Mouse (Mus musculus): ENCODE measurements at regions not wholly inside any gene's neighbourhood (a gene's known extent, or its start where the extent isn't known, plus 50 kb on each side); places are given as distances from the start of the nearest gene placed in this dataset.

DNA sequence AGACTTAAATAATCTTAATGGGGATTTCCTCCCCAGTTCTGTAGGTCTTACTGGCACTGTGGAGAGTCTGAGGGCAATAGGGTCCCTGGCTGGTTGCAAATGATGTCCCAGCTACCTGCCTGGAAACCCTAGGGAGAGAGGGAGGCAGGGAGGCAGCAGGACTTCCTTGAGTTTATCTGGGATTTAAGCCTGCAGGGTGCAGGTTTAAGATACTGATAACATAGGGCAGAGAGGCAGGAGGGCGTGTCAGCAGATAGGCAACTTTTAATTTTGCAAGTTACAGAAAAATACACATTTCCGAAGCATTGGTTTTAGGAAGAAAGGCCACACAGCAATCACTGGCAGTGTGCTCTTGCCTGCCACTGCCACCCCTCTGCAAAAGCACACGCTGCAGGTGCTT lies 136.9 kb upstream of the Camk1g start:
- no peak overlapping the region for H3K4me3 ChIP-seq
- H3K27me3 ChIP-seq (ENCODE audit: control insufficient read depth, insufficient read depth, insufficient read length), result no peaks in the 10 kb centered on the region
- TF ChIP-seq MYOG (IDR thresholded peaks at IDR 0.05; ENCODE audit: control insufficient read depth in 1 of 3, insufficient read depth in 1 of 3, insufficient read length in 2 of 3, low read depth in 2 of 3) (no peak), TCF3 (IDR thresholded peaks at IDR 0.05; ENCODE audit: insufficient read length, low read depth) (no peak), POLR2AphosphoS2 (IDR thresholded peaks at IDR 0.05; ENCODE audit: insufficient read length, low read depth) (no peak), USF1 (IDR thresholded peaks at IDR 0.05; ENCODE audit: low read depth) (no peak), MYOD1 (IDR thresholded peaks at IDR 0.05; ENCODE audit: control insufficient read depth in 1 of 3, insufficient read length in 2 of 3, low read depth in 2 of 3) (no peak), TCF12 (IDR thresholded peaks at IDR 0.05; ENCODE audit: insufficient read depth, poor library complexity, severe bottlenecking) (no peak), CEBPB (IDR thresholded peaks at IDR 0.05; ENCODE audit: insufficient read depth, poor library complexity, severe bottlenecking) (no peak), E2F4 (IDR thresholded peaks at IDR 0.05; ENCODE audit: insufficient read depth) (no peak), MAX (IDR thresholded peaks at IDR 0.05; ENCODE audit: low read depth) (no peak), SRF (IDR thresholded peaks at IDR 0.05; ENCODE audit: control insufficient read depth, insufficient read length, low read depth) (no peak), POLR2A (IDR thresholded peaks at IDR 0.05; ENCODE audit: insufficient read length, low read depth) (no peak), REST (IDR thresholded peaks at IDR 0.05; ENCODE audit: insufficient read depth, insufficient read length) (no peak)
- no peaks in the 10 kb centered on the region for H3K36me3 ChIP-seq (ENCODE audit: control insufficient read depth, insufficient read depth)
- H3K79me2 ChIP-seq (ENCODE audit: control insufficient read depth, insufficient read depth), result no peaks in the 10 kb centered on the region
- no peak overlapping the region for H3ac ChIP-seq (ENCODE audit: control insufficient read depth, insufficient read length)
- H3K4me2 ChIP-seq (ENCODE audit: low read depth), result no peak overlapping the region

DNA sequence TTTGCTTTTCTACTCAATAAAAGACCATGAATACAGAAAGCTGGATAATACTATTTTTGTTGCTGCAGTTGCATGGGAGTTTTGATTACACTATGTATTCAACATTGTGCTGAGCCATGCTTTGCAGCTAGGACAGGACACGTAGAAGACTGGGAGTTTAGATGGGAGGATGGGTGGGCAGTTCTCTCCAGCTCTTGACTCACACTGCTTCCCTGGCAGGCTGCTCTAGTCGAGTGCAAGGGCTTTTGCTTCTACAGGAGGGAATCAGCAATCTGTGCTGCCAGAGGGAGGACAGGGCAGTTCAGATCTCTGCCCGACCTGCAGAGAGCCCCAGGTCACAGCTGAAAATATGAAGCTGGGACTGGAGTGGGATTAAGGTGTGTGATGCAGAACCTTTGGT lies 135.3 kb upstream of the Camk1g start:
- Histone ChIP-seq H3ac (ENCODE audit: control insufficient read depth, insufficient read length) (no peak overlapping the region), H3K79me2 (ENCODE audit: control insufficient read depth, insufficient read depth) (no peaks in the 10 kb centered on the region), H3K27me3 (ENCODE audit: control insufficient read depth, insufficient read depth, insufficient read length) (no peaks in the 10 kb centered on the region), H3K4me3 (no peak overlapping the region), H3K36me3 (ENCODE audit: control insufficient read depth, insufficient read depth) (no peaks in the 10 kb centered on the region), H3K4me2 (ENCODE audit: low read depth) (no peak overlapping the region)
- TF ChIP-seq TCF3 (IDR thresholded peaks at IDR 0.05; ENCODE audit: insufficient read length, low read depth) (no peak), REST (IDR thresholded peaks at IDR 0.05; ENCODE audit: insufficient read depth, insufficient read length) (no peak), MYOD1 (IDR thresholded peaks at IDR 0.05; ENCODE audit: control insufficient read depth in 1 of 3, insufficient read length in 2 of 3, low read depth in 2 of 3) (no peak), MYOG (IDR thresholded peaks at IDR 0.05; ENCODE audit: control insufficient read depth in 1 of 3, insufficient read depth in 1 of 3, insufficient read length in 2 of 3, low read depth in 2 of 3) (no peak), MAX (IDR thresholded peaks at IDR 0.05; ENCODE audit: low read depth) (no peak), POLR2A (IDR thresholded peaks at IDR 0.05; ENCODE audit: insufficient read length, low read depth) (no peak), POLR2AphosphoS2 (IDR thresholded peaks at IDR 0.05; ENCODE audit: insufficient read length, low read depth) (no peak), SRF (IDR thresholded peaks at IDR 0.05; ENCODE audit: control insufficient read depth, insufficient read length, low read depth) (no peak), CEBPB (IDR thresholded peaks at IDR 0.05; ENCODE audit: insufficient read depth, poor library complexity, severe bottlenecking) (no peak), USF1 (IDR thresholded peaks at IDR 0.05; ENCODE audit: low read depth) (no peak)

DNA sequence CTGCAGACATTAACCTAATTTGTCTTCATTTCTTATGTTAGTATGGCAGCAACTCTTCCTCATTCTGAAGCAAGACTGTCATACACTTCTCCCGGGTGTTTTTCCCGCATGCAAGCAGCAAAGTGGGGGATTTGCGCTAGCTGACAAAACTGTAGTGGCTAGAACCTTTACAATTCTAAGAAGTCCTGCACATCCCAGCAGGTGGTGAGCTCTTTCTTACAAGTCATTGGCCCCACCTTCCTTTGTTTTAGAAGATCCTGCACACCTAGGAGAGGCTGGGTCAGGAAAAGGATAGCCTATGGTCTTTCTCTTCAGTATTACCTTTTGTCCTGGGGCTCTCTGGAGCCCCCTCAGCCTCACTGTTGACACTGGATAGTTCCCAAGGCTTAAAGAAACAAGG lies 134.5 kb upstream of the Camk1g start:
- TF ChIP-seq USF1 (IDR thresholded peaks at IDR 0.05; ENCODE audit: low read depth) (no peak), REST (IDR thresholded peaks at IDR 0.05; ENCODE audit: insufficient read depth, insufficient read length) (no peak), CEBPB (IDR thresholded peaks at IDR 0.05; ENCODE audit: insufficient read depth, poor library complexity, severe bottlenecking) (no peak), TCF3 (IDR thresholded peaks at IDR 0.05; ENCODE audit: insufficient read length, low read depth) (no peak), SRF (IDR thresholded peaks at IDR 0.05; ENCODE audit: control insufficient read depth, insufficient read length, low read depth) (no peak), MYOG (IDR thresholded peaks at IDR 0.05; ENCODE audit: control insufficient read depth in 1 of 3, insufficient read depth in 1 of 3, insufficient read length in 2 of 3, low read depth in 2 of 3) (no peak), MAX (IDR thresholded peaks at IDR 0.05; ENCODE audit: low read depth) (no peak), POLR2A (IDR thresholded peaks at IDR 0.05; ENCODE audit: insufficient read length, low read depth) (no peak), E2F4 (IDR thresholded peaks at IDR 0.05; ENCODE audit: insufficient read depth) (no peak), POLR2AphosphoS2 (IDR thresholded peaks at IDR 0.05; ENCODE audit: insufficient read length, low read depth) (no peak), TCF12 (IDR thresholded peaks at IDR 0.05; ENCODE audit: insufficient read depth, poor library complexity, severe bottlenecking) (no peak), MYOD1 (IDR thresholded peaks at IDR 0.05; ENCODE audit: control insufficient read depth in 1 of 3, insufficient read length in 2 of 3, low read depth in 2 of 3) (no peak)
- Histone ChIP-seq H3ac (ENCODE audit: control insufficient read depth, insufficient read length) (no peak overlapping the region), H3K27me3 (ENCODE audit: control insufficient read depth, insufficient read depth, insufficient read length) (no peaks in the 10 kb centered on the region), H3K36me3 (ENCODE audit: control insufficient read depth, insufficient read depth) (no peaks in the 10 kb centered on the region), H3K4me3 (no peak overlapping the region), H3K4me2 (ENCODE audit: low read depth) (no peak overlapping the region), H3K79me2 (ENCODE audit: control insufficient read depth, insufficient read depth) (no peaks in the 10 kb centered on the region)

DNA sequence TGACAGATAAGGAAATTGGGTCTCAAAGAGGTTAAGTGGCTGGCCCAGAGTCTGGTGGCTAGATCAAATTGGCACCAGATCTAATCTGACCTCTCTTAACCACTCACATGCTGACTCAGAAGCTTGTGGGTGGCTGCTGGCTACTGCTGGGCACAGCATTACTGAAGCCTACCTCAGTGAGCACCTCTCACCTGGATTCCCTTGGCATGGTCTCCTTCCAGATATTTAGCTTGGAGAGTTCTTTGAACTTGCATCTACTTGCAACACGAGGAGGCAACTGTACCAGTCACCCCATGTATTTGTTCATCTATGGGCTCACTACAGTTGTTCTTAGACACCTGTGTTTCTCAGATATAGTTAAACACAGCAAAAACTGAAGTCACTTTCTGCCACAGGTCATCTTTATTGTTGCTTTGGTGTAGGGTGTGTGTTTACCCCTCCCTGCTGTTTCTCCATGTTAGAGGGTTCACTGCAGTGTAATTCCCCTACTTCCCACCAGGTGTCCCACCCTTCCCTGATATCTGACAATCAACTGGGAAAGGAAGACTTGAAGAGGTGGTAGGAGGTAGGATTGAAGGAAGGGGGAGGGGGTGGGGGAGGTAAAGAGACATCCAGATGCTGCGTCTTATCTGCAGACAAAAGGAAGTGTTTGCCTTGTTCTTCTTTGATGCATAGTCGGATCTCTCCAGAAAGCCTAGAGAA lies 133.7 kb upstream of the Camk1g start:
- no peaks in the 10 kb centered on the region for H3K36me3 ChIP-seq (ENCODE audit: control insufficient read depth, insufficient read depth)
- no peak overlapping the region for H3K4me2 ChIP-seq (ENCODE audit: low read depth)
- H3K27me3 ChIP-seq (ENCODE audit: control insufficient read depth, insufficient read depth, insufficient read length), result no peaks in the 10 kb centered on the region
- no peaks in the 10 kb centered on the region for H3K79me2 ChIP-seq (ENCODE audit: control insufficient read depth, insufficient read depth)
- TF ChIP-seq TCF3 (IDR thresholded peaks at IDR 0.05; ENCODE audit: insufficient read length, low read depth), result no peak
- no peak for TF ChIP-seq E2F4 (IDR thresholded peaks at IDR 0.05; ENCODE audit: insufficient read depth)
- no peak for TF ChIP-seq MYOG (IDR thresholded peaks at IDR 0.05; ENCODE audit: control insufficient read depth in 1 of 3, insufficient read depth in 1 of 3, insufficient read length in 2 of 3, low read depth in 2 of 3)
- TF ChIP-seq MYOD1 (IDR thresholded peaks at IDR 0.05; ENCODE audit: control insufficient read depth in 1 of 3, insufficient read length in 2 of 3, low read depth in 2 of 3), result no peak
- no peak for TF ChIP-seq CEBPB (IDR thresholded peaks at IDR 0.05; ENCODE audit: insufficient read depth, poor library complexity, severe bottlenecking)
- TF ChIP-seq POLR2A (IDR thresholded peaks at IDR 0.05; ENCODE audit: insufficient read length, low read depth), result no peak
- TF ChIP-seq TCF12 (IDR thresholded peaks at IDR 0.05; ENCODE audit: insufficient read depth, poor library complexity, severe bottlenecking), result no peak
- no peak for TF ChIP-seq MAX (IDR thresholded peaks at IDR 0.05; ENCODE audit: low read depth)
- TF ChIP-seq POLR2AphosphoS2 (IDR thresholded peaks at IDR 0.05; ENCODE audit: insufficient read length, low read depth), result no peak
- TF ChIP-seq SRF (IDR thresholded peaks at IDR 0.05; ENCODE audit: control insufficient read depth, insufficient read length, low read depth), result no peak
- no peak for TF ChIP-seq USF1 (IDR thresholded peaks at IDR 0.05; ENCODE audit: low read depth)
- TF ChIP-seq REST (IDR thresholded peaks at IDR 0.05; ENCODE audit: insufficient read depth, insufficient read length), result no peak
- no peak overlapping the region for H3K4me3 ChIP-seq
- H3ac ChIP-seq (ENCODE audit: control insufficient read depth, insufficient read length), result no peak overlapping the region

Data from myocyte (in vitro differentiated cells).